Mouse (Mus musculus): ENCODE results near the gene 1700012A03Rik.

GRCm38 (mm10) chr6:32072161-32072560, 22.1 kb downstream of the 1700012A03Rik start:
- TF ChIP-seq CTCF (conservative IDR thresholded peaks at IDR 0.05 in 1 of 2, IDR thresholded peaks at IDR 0.05 in 1 of 2; ENCODE audit: low read depth in 2 of 2, low read length in 2 of 2): no peak
- TF ChIP-seq MEF2A (IDR thresholded peaks at IDR 0.05; ENCODE audit: borderline replicate concordance, low read depth, low read length): no peak
- TF ChIP-seq SMC3 (IDR thresholded peaks at IDR 0.05; ENCODE audit: low read depth, low read length): no peak

Measured in CH12.LX (cell line).